Mouse (Mus musculus) forebrain, embryonic 12.5 days (tissue): Measurements from ENCODE around the gene Myo10. TPM values are rescaled to one million over a fixed set of nuclear protein-coding genes. Genes with fewer than 3 reads are reported as not detected.

Experiments
- ATAC-seq: fragments of 200-750 bp; cut with Nextera tagmentation; 2 replicates; pipeline ENCODE4 v1.8.0; 2017; ENCODE audit warnings: moderate TSS enrichment; ENCODE audit not compliant: low FRiP score
- H3K27ac ChIP-seq: fragments of 300-500 bp; sonication (generic); 2 replicates; pipeline ENCODE4 v1.5.1; 2016; ENCODE audit warnings: mild to moderate bottlenecking
- H3K27me3 ChIP-seq: fragments of 300-500 bp; sonication (generic); 2 replicates; pipeline ENCODE4 v1.6.1; 2016; ENCODE audit warnings: mild to moderate bottlenecking
- H3K36me3 ChIP-seq: fragments of 300-500 bp; sonication (generic); replicated peaks from 2 replicates; pipeline ENCODE4 v1.6.1; 2016; ENCODE audit warnings: mild to moderate bottlenecking
- H3K4me1 ChIP-seq: fragments of 300-500 bp; sonication (generic); 2 replicates; pipeline ENCODE4 v1.6.1; 2016
- H3K4me2 ChIP-seq: fragments of 300-500 bp; sonication (generic); 2 replicates; pipeline ENCODE4 v1.6.1; 2016; ENCODE audit warnings: mild to moderate bottlenecking, moderate library complexity
- H3K4me3 ChIP-seq: fragments of 300-500 bp; sonication (generic); replicated peaks from 2 replicates; pipeline ENCODE4 v1.5.1; 2016; ENCODE audit warnings: mild to moderate bottlenecking
- H3K9ac ChIP-seq: fragments of 300-500 bp; sonication (generic); 2 replicates; pipeline ENCODE4 v1.6.1; 2016; ENCODE audit warnings: mild to moderate bottlenecking
- H3K9me3 ChIP-seq: fragments of 300-500 bp; sonication (generic); 2 replicates; pipeline ENCODE4 v1.6.1; 2016
- WGBS: fragments of 180-500 bp; shearing (Covaris S2); methylation state at CpG from one replicate; pipeline ENCODE4 v1.1.7; 2016; 5-methylcytosine and 5-hydroxymethylcytosine counted together
- polyA plus RNA-seq: library from polyadenylated mRNA; unstranded; fragments of >200 nt; fragmentation: Nextera tagmentation; extraction: Ambion mirVana; gene quantifications from 2 replicates; pipeline ENCODE4 v1.2.1, GENCODE M21; 2016

Gene Myo10
- polyA plus RNA-seq, 1 experiment from 2014 or later = 65.6 TPM

DNA sequence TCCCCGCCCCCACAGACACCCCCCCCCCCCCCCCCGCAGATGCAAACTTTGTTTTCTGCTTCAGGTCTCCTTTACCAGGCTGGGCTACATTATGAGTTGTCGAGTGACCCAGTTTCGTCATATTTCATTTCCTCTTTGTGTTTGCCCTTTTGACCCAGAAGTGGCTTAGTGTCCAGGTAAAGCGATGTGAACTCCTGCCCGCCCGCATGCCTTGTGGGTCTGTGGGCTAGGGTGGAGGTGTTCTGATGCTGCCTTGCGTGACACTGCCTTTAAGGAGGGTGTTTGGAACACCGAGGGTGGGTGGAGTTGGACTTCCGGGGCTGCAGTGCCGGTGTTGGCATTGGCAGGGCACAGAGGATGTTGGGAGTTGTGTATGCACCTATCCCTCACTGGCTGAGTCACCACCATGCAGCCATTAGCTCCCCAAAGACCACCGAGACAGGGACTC lies 236.3 kb downstream of the Myo10 start:
- H3K27ac ChIP-seq = no peak overlapping the region
- H3K4me2 ChIP-seq = no peak overlapping the region
- no peaks in the 10 kb centered on the region for H3K4me1 ChIP-seq
- no peaks in the 10 kb centered on the region for H3K36me3 ChIP-seq
- WGBS = 78% methylated on average over 11 of the region's 12 CpGs
- no peaks in the 10 kb centered on the region for H3K9me3 ChIP-seq
- H3K4me3 ChIP-seq = no peak overlapping the region
- no peak for ATAC-seq
- no peak overlapping the region for H3K9ac ChIP-seq
- H3K27me3 ChIP-seq = no peaks in the 10 kb centered on the region

- Histone ChIP-seq H3K36me3 (no peaks in the 10 kb centered on the region), H3K4me1 (no peaks in the 10 kb centered on the region), H3K9me3 (no peaks in the 10 kb centered on the region), H3K27ac (no peak overlapping the region), H3K4me2 (no peak overlapping the region), H3K27me3 (no peaks in the 10 kb centered on the region), H3K4me3 (no peak overlapping the region), H3K9ac (no peak overlapping the region)
- ATAC-seq = no peak
- 53% methylated on average over 3 of the region's 3 CpGs for WGBS
Observed at GRCm38 (mm10) chr15:25859469-25859868, 237.1 kb downstream of the Myo10 start.

GRCm38 (mm10) chr15:25861900-25862299 lies 239.6 kb downstream of the Myo10 start:
- Histone ChIP-seq H3K9me3 (no peaks in the 10 kb centered on the region), H3K9ac (no peak overlapping the region), H3K4me1 (no peaks in the 10 kb centered on the region), H3K27ac (no peak overlapping the region), H3K36me3 (no peaks in the 10 kb centered on the region), H3K4me2 (no peak overlapping the region), H3K27me3 (no peaks in the 10 kb centered on the region), H3K4me3 (no peak overlapping the region)
- 88% methylated on average over 7 of the region's 7 CpGs for WGBS
- no peak for ATAC-seq

Other genes with a start within 250 kb of the Myo10 start
- gene Basp1, start 208.8 kb upstream of the Myo10 start, polyA plus RNA-seq = 154 and 231 TPM in 2 replicates
- gene Retreg1, start 220.7 kb downstream of the Myo10 start, polyA plus RNA-seq = 2.8 and 3.7 TPM in 2 replicates